Mouse (Mus musculus) G1E (cell line): ENCODE measurements at regions not wholly inside any gene's neighbourhood (a gene's known extent, or its start where the extent isn't known, plus 50 kb on each side); places are given as distances from the start of the nearest gene placed in this dataset.

Source experiments
- CTCF ChIP-seq: IDR thresholded peaks from 2 replicates; pipeline ENCODE4 v1.5.1; 2012; ENCODE audit warnings: low read depth, low read length, inconsistent platforms, mixed read lengths
- GATA1 ChIP-seq: IDR thresholded peaks from 2 replicates; pipeline ENCODE4 v1.6.1; 2012; ENCODE audit warnings: borderline replicate concordance, low read length, inconsistent platforms, mixed read lengths
- GATA2 ChIP-seq: IDR thresholded peaks from 2 replicates; pipeline ENCODE4 v1.6.1; 2012; ENCODE audit warnings: low read depth, low read length, inconsistent platforms, borderline replicate concordance
- POLR2AphosphoS5 ChIP-seq: IDR thresholded peaks from 2 replicates; pipeline ENCODE4 v1.6.1; 2012; ENCODE audit warnings: low read depth, low read length, inconsistent platforms; ENCODE audit not compliant: insufficient replicate concordance
- TAL1 ChIP-seq: conservative IDR thresholded peaks from 2 replicates; pipeline ENCODE4 v1.6.1; 2012; ENCODE audit warnings: low read depth, low read length, inconsistent platforms, mixed read lengths

DNA sequence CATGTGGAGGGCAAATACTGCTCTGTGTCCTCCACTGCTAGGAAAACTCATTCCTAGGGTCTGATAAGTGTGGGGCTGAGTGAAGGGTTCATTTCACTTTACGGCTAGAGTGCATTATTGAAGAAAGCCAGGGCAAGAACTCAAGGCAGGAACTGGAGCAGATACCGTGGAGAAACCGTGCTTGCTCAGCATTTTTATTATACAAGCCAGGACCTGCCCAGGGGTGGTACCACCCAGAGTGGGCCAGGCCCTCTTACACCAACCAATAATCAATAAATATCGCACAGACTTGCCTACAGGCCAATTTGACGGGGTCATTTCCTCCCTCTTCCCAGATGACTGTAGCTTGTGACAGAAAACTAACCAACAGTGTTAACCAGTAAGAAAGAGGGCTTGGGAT lies 57.7 kb downstream of the Gm11983 start:
- TF ChIP-seq CTCF (no peak), GATA2 (no peak), TAL1 (no peak), GATA1 (no peak), POLR2AphosphoS5 (no peak)
